Mouse (Mus musculus) urinary bladder, postnatal 10 days (tissue): ENCODE results near the gene Icmt.

Source experiments
- DNase-seq: peaks from one replicate; pipeline ENCODE4 v3.0.0; 2022; ENCODE audit warnings: low spot score

The Icmt gene

GRCm38 (mm10) chr4:152339293-152339790, 42.3 kb downstream of the Icmt start:
- DNase-seq, result no peak

GRCm38 (mm10) chr4:152340584-152341284, 43.7 kb downstream of the Icmt start:
- no peak for DNase-seq

GRCm38 (mm10) chr4:152343296-152343695, 46.3 kb downstream of the Icmt start:
- no peak for DNase-seq

GRCm38 (mm10) chr4:152344651-152345050, 47.6 kb downstream of the Icmt start:
- DNase-seq, result no peak

GRCm38 (mm10) chr4:152345120-152345889, 48.3 kb downstream of the Icmt start:
- no peak for DNase-seq

GRCm38 (mm10) chr4:152349837-152350381, 52.9 kb downstream of the Icmt start:
- no peak for DNase-seq

- no peak for DNase-seq
These were observed 53.8 kb downstream of the Icmt start for GRCm38 (mm10) chr4:152350722-152351421.

GRCm38 (mm10) chr4:152351422-152352305, 54.6 kb downstream of the Icmt start:
- DNase-seq, result no peak

GRCm38 (mm10) chr4:152353886-152354637, 57.0 kb downstream of the Icmt start:
- DNase-seq, result no peak

- no peak for DNase-seq
These were observed 58.6 kb downstream of the Icmt start for GRCm38 (mm10) chr4:152355672-152356071.
